Mouse (Mus musculus) cerebellum, postnatal 14 days (tissue): Measurements from ENCODE around the gene Ppdpf.

ENCODE experiments used
- DNase-seq, 2 experiments: peaks; one replicate each; pipeline ENCODE4 v3.0.0; 2021; ENCODE audit warnings: mixed read lengths in 2 of 2

Ppdpf gene

DNA sequence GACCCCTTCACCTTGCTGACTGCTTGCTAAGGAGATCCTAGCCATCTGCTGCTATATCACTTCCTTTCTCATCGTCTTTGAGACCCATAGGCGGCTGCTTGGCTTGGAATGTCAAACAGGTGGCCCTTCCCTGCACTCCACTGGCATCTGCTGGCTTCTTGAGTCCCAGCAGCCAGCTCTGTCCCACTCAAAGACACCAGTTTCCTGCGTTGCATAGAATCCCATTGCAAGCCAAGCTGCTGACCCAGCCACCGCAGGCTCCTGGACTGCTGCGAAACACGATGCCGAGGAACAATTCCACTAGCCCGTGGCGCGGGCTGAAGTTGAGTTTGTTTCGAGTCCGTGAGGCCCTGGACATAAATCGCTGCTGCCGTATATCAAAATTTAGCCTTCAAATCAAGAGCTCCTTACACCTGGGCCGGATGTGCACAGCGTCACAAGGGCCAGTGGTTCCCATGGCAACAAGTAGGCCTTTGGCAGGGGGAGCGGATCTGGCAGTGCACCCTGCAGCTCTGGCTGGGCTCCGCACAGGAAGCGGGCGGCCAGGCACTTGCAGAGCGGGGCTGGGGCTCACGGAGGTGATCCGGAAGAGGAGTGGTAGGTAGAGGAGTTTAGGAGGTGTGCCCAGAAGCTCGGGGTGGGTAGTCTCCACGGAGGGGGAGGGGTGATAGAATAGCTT, 32.6 kb downstream of the Ppdpf start, which contains the start of gene Fndc11:
TSS of gene Fndc11 (plus strand) at position 476 of the 679 bp plus-strand sequence.
- peak; percentile 70 to 72 for DNase-seq

- DNase-seq = peak; percentile 46 to 55
Observed at GRCm38 (mm10) chr2:181220361-181220760, 33.3 kb downstream of the Ppdpf start.

GRCm38 (mm10) chr2:181224994-181225393, 37.9 kb downstream of the Ppdpf start:
- DNase-seq = no peak

DNA sequence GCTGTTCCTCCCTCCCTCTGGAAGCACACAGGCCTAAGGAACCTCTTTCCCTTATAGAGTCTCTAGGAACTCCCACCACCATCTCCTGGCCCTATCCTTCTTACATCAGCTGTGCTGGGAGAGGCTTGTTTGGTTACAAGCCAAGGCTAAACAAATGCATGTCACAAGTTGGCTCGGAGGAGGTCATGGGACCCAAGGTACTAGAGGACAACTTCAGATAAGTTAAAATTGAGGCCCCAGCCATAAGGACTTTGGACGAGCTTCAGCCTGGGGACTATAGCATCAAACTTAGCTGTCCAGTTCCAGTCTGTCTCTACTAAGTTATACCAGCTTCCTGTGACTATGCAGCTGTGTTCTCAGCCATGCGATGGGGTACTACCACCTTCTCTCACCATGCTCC, 40.1 kb downstream of the Ppdpf start:
- no peak for DNase-seq

DNA sequence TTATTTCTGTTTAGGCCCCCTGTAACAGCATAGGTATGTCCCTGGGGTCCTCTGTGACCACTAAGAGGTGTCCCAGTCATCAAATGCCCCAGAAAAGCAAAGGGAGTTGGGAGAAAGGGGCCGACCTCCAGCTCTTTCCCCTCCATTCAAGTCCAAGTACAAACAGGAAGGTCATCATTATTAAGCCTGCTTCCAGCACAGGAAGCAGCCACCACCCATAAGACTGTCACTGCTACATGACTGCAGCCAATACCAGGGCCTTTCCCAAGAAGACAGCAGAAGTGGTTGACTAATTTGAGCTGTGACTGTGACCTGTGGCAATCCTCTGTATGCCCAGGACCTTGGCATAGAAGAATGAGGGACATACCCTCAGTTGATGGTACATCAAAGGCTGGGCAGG, 41.3 kb downstream of the Ppdpf start:
- DNase-seq = no peak

- DNase-seq = peak; percentile 45 to 54
Observed at GRCm38 (mm10) chr2:181231171-181231570, 44.1 kb downstream of the Ppdpf start.

DNA sequence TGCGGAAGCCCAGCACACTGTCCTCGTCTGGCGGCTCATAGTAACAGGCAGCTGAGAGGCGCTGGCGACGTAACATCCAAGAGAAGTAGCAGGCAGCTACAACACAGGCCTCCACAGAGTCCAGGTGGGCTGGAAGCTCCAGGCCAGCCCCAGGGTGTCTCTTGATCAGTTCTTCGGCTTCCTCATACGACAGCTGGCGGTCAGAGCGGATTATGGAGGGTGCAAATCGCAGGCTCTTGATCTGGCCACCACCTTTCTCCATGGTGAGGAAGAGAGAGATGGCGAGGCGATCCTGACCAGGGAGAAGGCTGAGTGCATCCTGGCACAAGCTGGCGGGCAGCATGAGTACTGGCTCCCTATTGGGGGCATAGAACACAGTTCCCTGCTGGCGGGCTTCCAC, 46.4 kb downstream of the Ppdpf start:
- DNase-seq = no peak

- DNase-seq = no peak
Observed at GRCm38 (mm10) chr2:181234680-181235079, 47.6 kb downstream of the Ppdpf start.

GRCm38 (mm10) chr2:181235681-181236566, 48.9 kb downstream of the Ppdpf start:
- no peak for DNase-seq

DNA sequence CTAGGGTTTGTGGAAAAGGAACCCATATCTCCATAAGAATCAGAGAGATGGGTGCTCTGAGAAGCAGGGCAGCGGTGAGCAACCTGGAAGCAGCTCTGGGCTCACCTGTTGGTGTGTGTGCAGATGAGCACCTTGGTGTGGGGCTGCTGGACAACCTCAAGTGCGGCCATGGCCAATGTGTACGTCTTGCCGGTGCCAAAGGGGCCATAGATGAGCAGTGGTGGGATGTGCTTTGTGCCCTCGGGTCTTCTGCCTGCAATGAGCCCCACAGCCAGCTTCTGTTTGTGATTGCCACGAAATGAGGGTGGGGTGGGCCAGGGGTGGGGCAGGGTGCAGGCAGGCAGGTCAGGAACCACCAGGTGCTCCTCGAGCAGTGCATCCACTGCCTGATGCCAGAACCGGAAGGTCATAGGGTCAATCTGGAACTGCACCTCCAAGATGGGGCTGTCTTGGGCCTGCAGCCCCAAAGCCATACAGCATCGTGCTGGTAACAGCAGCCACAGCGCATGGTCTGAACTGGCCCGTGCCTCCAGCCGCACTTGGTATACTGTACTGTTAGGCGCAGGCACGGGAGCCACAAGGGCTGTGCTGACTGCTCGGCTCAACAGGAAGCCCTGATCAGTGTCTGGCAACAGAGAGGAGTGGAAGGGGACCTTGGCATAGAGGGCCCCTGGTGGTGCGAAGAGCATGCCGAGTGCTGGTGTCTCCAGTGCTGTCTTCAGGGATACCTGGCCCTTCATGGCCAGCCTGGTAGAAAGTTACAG, 50.4 kb downstream of the Ppdpf start:
- no peak for DNase-seq

GRCm38 (mm10) chr2:181238091-181238610, 51.1 kb downstream of the Ppdpf start:
- DNase-seq = peak; percentile 70 to 79
